ENCODE assay signal across 25 mouse cellular contexts in genomic region chrX:17712919-17713318, GRCm38 (mm10).
"Had no signal": no experiment of that assay in that cellular context is flagged by ENCODE, and none has a peak within 500 bp of the region (broad histone marks: within the 10 kb centered on the region; RNA-seq: fewer than 3 reads in every experiment).

No protein-coding gene starts in this region.

- H3K27ac ChIP-seq: heart, adult 2 months; heart, embryonic 13.5 days; heart, embryonic 15.5 days; hindbrain, embryonic 14.5 days; hindbrain, postnatal 0 days; kidney, embryonic 15.5 days; kidney, postnatal 0 days; limb, embryonic 13.5 days; limb, embryonic 15.5 days had no signal

- H3K4me3 ChIP-seq: heart, adult 2 months; heart, embryonic 13.5 days; heart, embryonic 15.5 days; kidney, embryonic 15.5 days; limb, embryonic 13.5 days; limb, embryonic 15.5 days had no signal

- H3K4me1 ChIP-seq: heart, embryonic 13.5 days; heart, embryonic 15.5 days; kidney, embryonic 15.5 days; limb, embryonic 13.5 days; limb, embryonic 15.5 days had no signal

- H3K36me3 ChIP-seq: heart, embryonic 13.5 days; heart, embryonic 15.5 days; kidney, embryonic 15.5 days; limb, embryonic 13.5 days; limb, embryonic 15.5 days had no signal

- H3K27me3 ChIP-seq: heart, embryonic 13.5 days; heart, embryonic 15.5 days; kidney, embryonic 15.5 days; limb, embryonic 13.5 days; limb, embryonic 15.5 days had no signal

- DNase-seq: forebrain, postnatal 0 days; gastrocnemius, postnatal 14 days; gastrocnemius, postnatal 36 days; heart, adult 11 months; heart, adult 2 months; heart, postnatal 14 days; heart, postnatal 36 days; kidney, adult 11 months; kidney, adult 2 months; kidney, adult 9 months; kidney, postnatal 14 days; kidney, postnatal 36 days; layer of hippocampus, adult 9-11 months; layer of hippocampus, postnatal 36 days; left cerebral cortex, postnatal 4 days had no signal

- H3K9me3 ChIP-seq: heart, embryonic 13.5 days; heart, embryonic 15.5 days; kidney, embryonic 15.5 days; limb, embryonic 13.5 days; limb, embryonic 15.5 days had no signal

- ATAC-seq: forebrain, postnatal 0 days; hindbrain, postnatal 0 days; intestine, embryonic 16.5 days had no signal

- H3K4me2 ChIP-seq: heart, embryonic 11.5 days; heart, embryonic 13.5 days; heart, embryonic 15.5 days; hindbrain, embryonic 14.5 days; kidney, embryonic 15.5 days; limb, embryonic 13.5 days; limb, embryonic 15.5 days had no signal

- H3K9ac ChIP-seq: forebrain, postnatal 0 days; heart, embryonic 13.5 days; heart, embryonic 15.5 days; hindbrain, embryonic 14.5 days; kidney, embryonic 15.5 days; limb, embryonic 13.5 days; limb, embryonic 15.5 days had no signal
